Mouse (Mus musculus): Measurements from ENCODE around the gene Ftl1.

DNA sequence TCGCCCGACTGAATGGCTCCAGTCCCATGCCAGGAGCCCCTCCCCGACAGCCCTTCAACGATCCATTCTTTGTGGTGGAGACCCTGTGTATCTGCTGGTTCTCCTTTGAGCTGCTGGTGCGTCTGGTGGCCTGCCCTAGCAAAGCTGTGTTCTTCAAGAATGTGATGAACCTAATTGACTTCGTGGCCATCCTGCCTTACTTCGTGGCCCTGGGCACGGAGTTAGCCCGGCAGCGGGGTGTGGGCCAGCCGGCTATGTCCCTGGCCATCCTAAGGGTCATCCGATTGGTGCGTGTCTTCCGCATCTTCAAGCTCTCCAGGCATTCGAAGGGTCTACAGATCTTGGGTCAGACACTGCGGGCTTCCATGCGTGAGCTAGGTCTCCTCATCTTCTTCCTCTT, 50.7 kb downstream of the Ftl1 start:
- TF ChIP-seq GATA1 (IDR thresholded peaks at IDR 0.05; ENCODE audit: borderline replicate concordance, low read length): no peak
- no peak for TF ChIP-seq FLI1 (IDR thresholded peaks at IDR 0.05; ENCODE audit: low read length)
